Mouse (Mus musculus) heart, postnatal 36 days (tissue): ENCODE data around the gene Hmgcs2. TPM values are rescaled to one million over a fixed set of nuclear protein-coding genes. Genes with fewer than 3 reads are reported as not detected.

Experiments
- DNase-seq, 2 experiments: peaks; one replicate each; pipeline ENCODE4 v3.0.0; 2021 to 2022
- intact Hi-C: fragments of 180-260 bp; cut with DNase I; formaldehyde crosslinking; loops from one replicate; pipeline ENCODE4 v1.15.1; 2025
- total RNA-seq, 2 experiments: library from RNA; stranded (reverse); gene quantifications; 2 replicates each; pipeline ENCODE4 v1.2.3; 2021

Gene Hmgcs2
- total RNA-seq, 2 experiments from 2014 or later = 26.0 to 27.1 TPM

- DNase-seq = no peak
- intact Hi-C loops = no loop called here
These were observed 6.4 kb upstream of the Hmgcs2 start for GRCm38 (mm10) chr3:98273623-98274398.

- intact Hi-C loops = no loop called here
These were observed 553 bp upstream of the Hmgcs2 start for GRCm38 (mm10) chr3:98279682-98280081.

GRCm38 (mm10) chr3:98280933-98281678, 871 bp downstream of the Hmgcs2 start:
- intact Hi-C loops = loop anchor here (1.0 kb wide), 1 partner anchor 54 kb away; no protein-coding TSS in a partner anchor

More at GRCm38 (mm10) chr3:98279682-98280081, 553 bp upstream of the Hmgcs2 start:
- peak in 1 of 2 experiments; percentile 16 for DNase-seq

GRCm38 (mm10) chr3:98282422-98282821, 2.2 kb downstream of the Hmgcs2 start:
- intact Hi-C loops = no loop called here
- no peak for DNase-seq

More at GRCm38 (mm10) chr3:98280933-98281678, 871 bp downstream of the Hmgcs2 start:
- DNase-seq = peak; percentile 66 to 68

GRCm38 (mm10) chr3:98283205-98283604, 3.0 kb downstream of the Hmgcs2 start:
- intact Hi-C loops = no loop called here
- DNase-seq = no peak

- DNase-seq = no peak
- intact Hi-C loops = no loop called here
These were observed 10.8 kb downstream of the Hmgcs2 start for GRCm38 (mm10) chr3:98291044-98291443.

GRCm38 (mm10) chr3:98295965-98296364, 15.7 kb downstream of the Hmgcs2 start:
- DNase-seq = no peak
- intact Hi-C loops = no loop called here

GRCm38 (mm10) chr3:98299391-98300100, 19.3 kb downstream of the Hmgcs2 start:
- intact Hi-C loops = no loop called here
- no peak for DNase-seq

- intact Hi-C loops = no loop called here
- no peak for DNase-seq
These were observed 20.0 kb downstream of the Hmgcs2 start for GRCm38 (mm10) chr3:98300266-98300665.

GRCm38 (mm10) chr3:98301761-98302160, 21.5 kb downstream of the Hmgcs2 start:
- no peak for DNase-seq
- intact Hi-C loops = no loop called here

GRCm38 (mm10) chr3:98308606-98309005, 28.4 kb downstream of the Hmgcs2 start:
- no peak for DNase-seq
- intact Hi-C loops = no loop called here

GRCm38 (mm10) chr3:98310456-98310855, 30.2 kb downstream of the Hmgcs2 start:
- no peak for DNase-seq
- intact Hi-C loops = loop anchor here (5.0 kb wide), 2 partner anchors 133 to 383 kb away; no protein-coding TSS in a partner anchor

- DNase-seq = peak; percentile 44 to 66
- intact Hi-C loops = loop anchor here (1.0 to 5.0 kb wide), 3 partner anchors 87 to 386 kb away; no protein-coding TSS in a partner anchor
These were observed 32.6 kb downstream of the Hmgcs2 start for GRCm38 (mm10) chr3:98312867-98313266.

- intact Hi-C loops = loop anchor here (1.0 to 5.0 kb wide), 3 partner anchors 87 to 386 kb away; no protein-coding TSS in a partner anchor
These were observed 33.3 kb downstream of the Hmgcs2 start for GRCm38 (mm10) chr3:98313294-98314155.

GRCm38 (mm10) chr3:98315181-98315580, 34.9 kb downstream of the Hmgcs2 start:
- intact Hi-C loops = no loop called here
- no peak for DNase-seq

More at GRCm38 (mm10) chr3:98313294-98314155, 33.3 kb downstream of the Hmgcs2 start:
- DNase-seq = no peak

GRCm38 (mm10) chr3:98317143-98317542, 36.9 kb downstream of the Hmgcs2 start:
- intact Hi-C loops = no loop called here

GRCm38 (mm10) chr3:98319190-98319589, 39.0 kb downstream of the Hmgcs2 start:
- no peak for DNase-seq
- intact Hi-C loops = no loop called here

More at GRCm38 (mm10) chr3:98317143-98317542, 36.9 kb downstream of the Hmgcs2 start:
- no peak for DNase-seq

GRCm38 (mm10) chr3:98322209-98322608, 42.0 kb downstream of the Hmgcs2 start:
- intact Hi-C loops = no loop called here
- DNase-seq = no peak

- intact Hi-C loops = no loop called here
- DNase-seq = no peak
These were observed 44.0 kb downstream of the Hmgcs2 start for GRCm38 (mm10) chr3:98324235-98324634.

GRCm38 (mm10) chr3:98334010-98334409, 53.8 kb downstream of the Hmgcs2 start:
- intact Hi-C loops = no loop called here
- no peak for DNase-seq
